Mouse (Mus musculus) embryonic fibroblast, embryonic 13.5 days (primary cell): ENCODE measurements at regions not wholly inside any gene's neighbourhood (a gene's known extent, or its start where the extent isn't known, plus 50 kb on each side); places are given as distances from the start of the nearest gene placed in this dataset.

Experiments
- CTCF ChIP-seq: IDR thresholded peaks from 2 replicates; pipeline ENCODE4 v1.5.1; 2011; ENCODE audit warnings: mild to moderate bottlenecking, control low read depth, low read length, moderate library complexity, borderline replicate concordance; ENCODE audit not compliant: insufficient read depth
- POLR2A ChIP-seq: IDR thresholded peaks from 2 replicates; pipeline ENCODE4 v1.6.1; 2011; ENCODE audit warnings: low read depth, mild to moderate bottlenecking, control low read depth, low read length, moderate library complexity

DNA sequence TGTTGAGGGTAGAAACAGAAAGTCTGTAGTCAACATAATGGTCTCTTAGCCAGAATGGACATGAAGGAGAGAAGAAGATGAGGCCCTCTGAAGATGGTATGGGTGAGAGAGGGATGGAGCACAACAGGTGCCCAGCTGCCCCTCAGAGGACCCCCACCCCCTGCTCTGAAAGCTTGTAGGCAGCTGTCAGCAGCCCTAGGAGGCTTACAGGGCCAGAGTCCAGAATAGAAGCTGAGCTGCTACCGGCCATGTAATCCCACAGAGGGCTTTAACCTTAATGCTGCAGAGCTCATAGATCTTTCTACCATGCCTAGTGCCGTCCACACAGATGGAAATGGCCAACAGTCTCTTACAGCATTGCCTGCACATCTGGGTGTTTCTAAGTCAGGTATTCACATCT lies 88.6 kb upstream of the Cul1 start:
- TF ChIP-seq POLR2A (no peak), CTCF (no peak)
